Mouse (Mus musculus) lung, adult 2 months (tissue): ENCODE results near the gene Frem1.

ENCODE experiments used
- CTCF ChIP-seq: fragments of 200-500 bp; IDR thresholded peaks from 2 replicates; pipeline ENCODE4 v1.5.1; 2011; ENCODE audit warnings: mild to moderate bottlenecking, low read length, control low read depth; ENCODE audit not compliant: insufficient read depth
- POLR2A ChIP-seq: fragments of 200-500 bp; IDR thresholded peaks from 2 replicates; pipeline ENCODE4 v1.6.1; 2011; ENCODE audit warnings: low read depth, mild to moderate bottlenecking, control low read depth, low read length, borderline replicate concordance; ENCODE audit errors: extremely low read depth

DNA sequence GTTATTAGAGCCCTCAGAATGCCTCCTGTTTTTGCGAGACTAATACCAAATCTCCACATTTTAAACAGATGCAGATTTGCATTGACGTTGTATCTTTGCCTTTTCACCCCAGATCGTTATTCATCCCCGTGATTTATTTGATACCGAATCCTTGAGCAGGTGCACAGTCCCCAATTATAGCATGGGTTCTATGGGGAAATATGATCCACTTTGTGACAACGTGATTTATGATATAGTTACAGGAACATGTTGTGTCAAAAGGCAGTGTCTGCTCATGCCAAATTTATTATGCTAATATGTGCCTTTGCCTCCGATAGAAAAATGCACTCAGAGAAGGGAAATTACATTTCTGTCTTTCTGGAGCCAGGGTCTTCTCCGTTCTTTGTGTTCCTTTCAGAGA is 102.6 kb downstream of the Frem1 start:
- TF ChIP-seq CTCF (no peak), POLR2A (no peak)
